Comparison of ENCODE assay signal across 8 mouse cellular contexts in genomic region chr16:84772496-84773267, GRCm38 (mm10). TPM values are rescaled to one million over a fixed set of nuclear protein-coding genes. Genes with fewer than 3 reads are reported as not detected.
DNase-seq lines count a peak whose midpoint lies in the region; ATAC-seq and TF ChIP-seq lines count a peak whose summit lies in the region.

No protein-coding gene starts in this region.

- no peaks in the 10 kb centered on the region for H3K9me3 ChIP-seq in limb, embryonic 13.5 days
- H3K9me3 ChIP-seq in stomach, postnatal 0 days (ENCODE audit: control insufficient read depth, low read length) = no peaks in the 10 kb centered on the region

- H3K4me2 ChIP-seq in limb, embryonic 13.5 days (replicated peaks) = peak overlapping the region; percentile 99
- H3K4me2 ChIP-seq in stomach, postnatal 0 days (replicated peaks; ENCODE audit: low read depth) = no peak overlapping the region

- intact Hi-C loops in gastrocnemius, adult 2 months (cut with DNase I) = loop anchor here (5.0 kb wide), 1 partner anchor 35 kb away; the partner anchor contains the start of gene Mrpl39
- intact Hi-C loops in left cerebral cortex, postnatal 36 days (cut with DNase I) = no loop called here

- no peak for DNase-seq in gastrocnemius, adult 2 months
- DNase-seq in gastrocnemius, postnatal 4 days (ENCODE audit: low spot score in 2 of 2) = no peak
- DNase-seq in ovary, postnatal 36 days (ENCODE audit: low spot score) = peak; percentile 36
- no peak for DNase-seq in ovary, postnatal 10 days (ENCODE audit: low spot score)
- no peak for DNase-seq in stomach, postnatal 0 days (ENCODE audit: low spot score)
- no peak for DNase-seq in left cerebral cortex, postnatal 36 days (ENCODE audit: low spot score in 2 of 2)
- DNase-seq in layer of hippocampus, postnatal 14 days (ENCODE audit: low spot score in 2 of 2) = no peak

- H3K36me3 ChIP-seq in limb, embryonic 13.5 days = no peaks in the 10 kb centered on the region
- H3K36me3 ChIP-seq in stomach, postnatal 0 days (ENCODE audit: control insufficient read depth, insufficient read depth, low read length) = no peaks in the 10 kb centered on the region

- H3K9ac ChIP-seq in limb, embryonic 13.5 days = no peak overlapping the region
- no peak overlapping the region for H3K9ac ChIP-seq in stomach, postnatal 0 days (ENCODE audit: low read length)

- TF ChIP-seq EP300 in stomach, postnatal 0 days (optimal IDR thresholded peaks at IDR 0.05) = no peak

- no peak for TF ChIP-seq CTCF in gastrocnemius, adult 2 months (IDR thresholded peaks at IDR 0.05)
- TF ChIP-seq CTCF in stomach, postnatal 0 days (IDR thresholded peaks at IDR 0.05; ENCODE audit: low read depth) = peak; percentile 28

- no peak for ATAC-seq in limb, embryonic 13.5 days (ENCODE audit: low FRiP score, low read depth)
- ATAC-seq in stomach, postnatal 0 days (ENCODE audit: low FRiP score, low TSS enrichment) = no peak

- H3K4me1 ChIP-seq in limb, embryonic 13.5 days = peaks cover 10% of the 10 kb centered on the region
- no peaks in the 10 kb centered on the region for H3K4me1 ChIP-seq in stomach, postnatal 0 days (replicated peaks; ENCODE audit: control insufficient read depth, insufficient read depth)

- 32% methylated on average over 8 of the region's 8 CpGs for WGBS in limb, embryonic 13.5 days
- 41% methylated on average over 8 of the region's 8 CpGs for WGBS in stomach, postnatal 0 days

- H3K27me3 ChIP-seq in limb, embryonic 13.5 days = peaks cover 32% of the 10 kb centered on the region
- no peaks in the 10 kb centered on the region for H3K27me3 ChIP-seq in stomach, postnatal 0 days (ENCODE audit: control insufficient read depth, insufficient read depth, low read length)

- H3K4me3 ChIP-seq in gastrocnemius, adult 2 months = peak overlapping the region; percentile 87
- H3K4me3 ChIP-seq in limb, embryonic 13.5 days = peak overlapping the region; percentile 66
- no peak overlapping the region for H3K4me3 ChIP-seq in stomach, postnatal 0 days (ENCODE audit: low read depth, low read length)

- peak overlapping the region; percentile 90 for H3K27ac ChIP-seq in gastrocnemius, adult 2 months
- H3K27ac ChIP-seq in limb, embryonic 13.5 days = no peak overlapping the region
- H3K27ac ChIP-seq in stomach, postnatal 0 days (replicated peaks) = no peak overlapping the region

RNA-seq across cellular contexts. Expression of gene Jam2, which starts 1.2 kb away (rescaled TPM):
- 10 to 100 TPM; 13.6 to 24.9 TPM for total RNA-seq in gastrocnemius, adult 2 months (2021)
- total RNA-seq in gastrocnemius, postnatal 4 days (2021) = 10 to 100 TPM; 31.7 TPM
- polyA plus RNA-seq in limb, embryonic 13.5 days (2015; fragmentation: Nextera tagmentation; extraction: Ambion mirVana) = 8.1 and 8.5 TPM in 2 replicates
- 6.3 and 6.4 TPM in 2 replicates for polyA plus RNA-seq in stomach, postnatal 0 days (2015; fragmentation: Nextera tagmentation; extraction: Ambion mirVana)
- total RNA-seq in left cerebral cortex, postnatal 36 days (2021) = 10 to 100 TPM; 25.3 TPM
- 10 to 100 TPM; 25.7 to 27.3 TPM for total RNA-seq in layer of hippocampus, postnatal 14 days (2021)

RNA-seq across cellular contexts. Expression of gene Mrpl39, which starts 37.1 kb away (rescaled TPM):
- 10 to 100 TPM; 13.4 to 19.5 TPM for total RNA-seq in gastrocnemius, adult 2 months (2021)
- total RNA-seq in gastrocnemius, postnatal 4 days (2021) = 10 to 100 TPM; 26.7 to 30.2 TPM
- polyA plus RNA-seq in limb, embryonic 13.5 days (2015; fragmentation: Nextera tagmentation; extraction: Ambion mirVana) = 45.3 and 46.1 TPM in 2 replicates
- polyA plus RNA-seq in stomach, postnatal 0 days (2015; fragmentation: Nextera tagmentation; extraction: Ambion mirVana) = 30.2 and 31.2 TPM in 2 replicates
- total RNA-seq in left cerebral cortex, postnatal 36 days (2021) = 10 to 100 TPM; 17.9 to 22.3 TPM
- total RNA-seq in layer of hippocampus, postnatal 14 days (2021) = 10 to 100 TPM; 21.3 to 22.8 TPM
